Mouse (Mus musculus): ENCODE measurements at regions not wholly inside any gene's neighbourhood (a gene's known extent, or its start where the extent isn't known, plus 50 kb on each side); places are given as distances from the start of the nearest gene placed in this dataset.

GRCm38 (mm10) chr10:99654284-99654683, 105.2 kb downstream of the Csl start:
- Histone ChIP-seq H3K27ac (replicated peaks; ENCODE audit: low read depth, low read length) (no peak overlapping the region), H3K4me3 (ENCODE audit: insufficient read depth, low read depth, low read length) (no peak overlapping the region), H3K4me1 (ENCODE audit: control insufficient read depth, insufficient read depth, insufficient read length, low read length) (no peaks in the 10 kb centered on the region; the same call in 1 of the 2 replicates)

- H3K27ac ChIP-seq (replicated peaks; ENCODE audit: low read depth, low read length) = peak overlapping the region; percentile 84
- H3K4me1 ChIP-seq (ENCODE audit: control insufficient read depth, insufficient read depth, insufficient read length, low read length) = no peaks in the 10 kb centered on the region
- no peak overlapping the region for H3K4me3 ChIP-seq (ENCODE audit: insufficient read depth, low read depth, low read length)
These were observed 82.8 kb downstream of the Csl start for GRCm38 (mm10) chr10:99676557-99677098.

- Histone ChIP-seq H3K27ac (replicated peaks; ENCODE audit: low read depth, low read length) (no peak overlapping the region), H3K4me3 (ENCODE audit: insufficient read depth, low read depth, low read length) (no peak overlapping the region), H3K4me1 (ENCODE audit: control insufficient read depth, insufficient read depth, insufficient read length, low read length) (no peaks in the 10 kb centered on the region)
These were observed 81.4 kb downstream of the Csl start for GRCm38 (mm10) chr10:99678096-99678495.

GRCm38 (mm10) chr10:99679813-99680212, 79.6 kb downstream of the Csl start:
- H3K4me1 ChIP-seq (ENCODE audit: control insufficient read depth, insufficient read depth, insufficient read length, low read length) = no peaks in the 10 kb centered on the region
- no peak overlapping the region for H3K27ac ChIP-seq (replicated peaks; ENCODE audit: low read depth, low read length)

GRCm38 (mm10) chr10:99681932-99682331, 77.5 kb downstream of the Csl start:
- Histone ChIP-seq H3K4me3 (ENCODE audit: insufficient read depth, low read depth, low read length) (no peak overlapping the region), H3K4me1 (ENCODE audit: control insufficient read depth, insufficient read depth, insufficient read length, low read length) (peaks cover 4% of the 10 kb centered on the region)

More at GRCm38 (mm10) chr10:99679813-99680212, 79.6 kb downstream of the Csl start:
- H3K4me3 ChIP-seq (ENCODE audit: insufficient read depth, low read depth, low read length) = no peak overlapping the region

GRCm38 (mm10) chr10:99682350-99682749, 77.1 kb downstream of the Csl start:
- H3K27ac ChIP-seq (replicated peaks; ENCODE audit: low read depth, low read length) = no peak overlapping the region
- H3K4me3 ChIP-seq (ENCODE audit: insufficient read depth, low read depth, low read length) = no peak overlapping the region
- peaks cover 5% of the 10 kb centered on the region for H3K4me1 ChIP-seq (ENCODE audit: control insufficient read depth, insufficient read depth, insufficient read length, low read length)

More at GRCm38 (mm10) chr10:99681932-99682331, 77.5 kb downstream of the Csl start:
- no peak overlapping the region for H3K27ac ChIP-seq (replicated peaks; ENCODE audit: low read depth, low read length)

GRCm38 (mm10) chr10:99683310-99683709, 76.1 kb downstream of the Csl start:
- no peak overlapping the region for H3K4me3 ChIP-seq (ENCODE audit: insufficient read depth, low read depth, low read length)
- peaks cover 6% of the 10 kb centered on the region for H3K4me1 ChIP-seq (ENCODE audit: control insufficient read depth, insufficient read depth, insufficient read length, low read length)
- no peak overlapping the region for H3K27ac ChIP-seq (replicated peaks; ENCODE audit: low read depth, low read length)

GRCm38 (mm10) chr10:99685911-99686310, 73.5 kb downstream of the Csl start:
- Histone ChIP-seq H3K4me3 (ENCODE audit: insufficient read depth, low read depth, low read length) (no peak overlapping the region), H3K27ac (replicated peaks; ENCODE audit: low read depth, low read length) (peak overlapping the region; percentile 37; the same call in 1 of the 2 replicates), H3K4me1 (ENCODE audit: control insufficient read depth, insufficient read depth, insufficient read length, low read length) (peaks cover 6% of the 10 kb centered on the region)

GRCm38 (mm10) chr10:99687011-99687410, 72.4 kb downstream of the Csl start:
- Histone ChIP-seq H3K27ac (replicated peaks; ENCODE audit: low read depth, low read length) (peak overlapping the region; percentile 95), H3K4me1 (ENCODE audit: control insufficient read depth, insufficient read depth, insufficient read length, low read length) (peaks cover 6% of the 10 kb centered on the region), H3K4me3 (ENCODE audit: insufficient read depth, low read depth, low read length) (no peak overlapping the region)

- Histone ChIP-seq H3K4me1 (ENCODE audit: control insufficient read depth, insufficient read depth, insufficient read length, low read length) (peaks cover 3% of the 10 kb centered on the region; the same call in 1 of the 2 replicates), H3K27ac (replicated peaks; ENCODE audit: low read depth, low read length) (peak overlapping the region; percentile 37; the same call in 1 of the 2 replicates), H3K4me3 (ENCODE audit: insufficient read depth, low read depth, low read length) (no peak overlapping the region)
These were observed 61.8 kb downstream of the Csl start for GRCm38 (mm10) chr10:99697696-99698095.

- no peak overlapping the region for H3K4me3 ChIP-seq (ENCODE audit: insufficient read depth, low read depth, low read length)
- H3K4me1 ChIP-seq (ENCODE audit: control insufficient read depth, insufficient read depth, insufficient read length, low read length) = peaks cover 3% of the 10 kb centered on the region; the same call in 1 of the 2 replicates
- no peak overlapping the region for H3K27ac ChIP-seq (replicated peaks; ENCODE audit: low read depth, low read length)
These were observed 60.0 kb downstream of the Csl start for GRCm38 (mm10) chr10:99699498-99699897.

GRCm38 (mm10) chr10:99700052-99700777, 59.2 kb downstream of the Csl start:
- Histone ChIP-seq H3K4me1 (ENCODE audit: control insufficient read depth, insufficient read depth, insufficient read length, low read length) (peaks cover 3% of the 10 kb centered on the region; the same call in 1 of the 2 replicates), H3K27ac (replicated peaks; ENCODE audit: low read depth, low read length) (no peak overlapping the region), H3K4me3 (ENCODE audit: insufficient read depth, low read depth, low read length) (no peak overlapping the region)
